Mouse (Mus musculus): Measurements from ENCODE around the gene Csnk2b. TPM values are rescaled to one million over a fixed set of nuclear protein-coding genes. Genes with fewer than 3 reads are reported as not detected.
"Not testable (repeated sequence)": the region's sequence is repeated elsewhere in the genome, so short reads cannot be mapped to it uniquely, and the experiment has no call there.

The Csnk2b gene
- total RNA-seq, 2 experiments from 2014 or later: 174 to 177 TPM

GRCm38 (mm10) chr17:35125578-35125977, 3.7 kb upstream of the Csnk2b start:
- intact Hi-C loops (cut with DNase I): no loop called here
- no peak for DNase-seq (ENCODE audit: low spot score in 2 of 2)

DNA sequence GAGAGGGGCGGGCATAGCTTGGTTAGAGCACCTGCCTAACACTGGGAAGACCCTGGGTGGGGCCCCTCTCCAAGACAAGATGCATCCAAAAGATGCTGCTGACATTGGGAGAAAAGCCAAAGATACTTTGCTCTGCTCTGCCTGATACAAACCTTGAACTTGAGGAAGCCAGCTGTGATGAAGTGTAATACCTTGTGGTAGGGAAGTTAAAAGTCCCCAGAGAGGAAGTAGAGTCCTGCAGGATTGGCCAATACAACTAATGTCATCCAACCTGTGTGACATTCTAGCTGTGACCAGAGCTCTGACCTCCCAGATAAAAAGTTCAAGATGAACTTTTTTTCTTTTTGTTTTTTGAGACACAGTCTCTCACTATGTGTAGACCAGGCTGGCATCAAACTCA, 3.2 kb upstream of the Csnk2b start:
- intact Hi-C loops (cut with DNase I): no loop called here
- no peak for DNase-seq (ENCODE audit: low spot score in 2 of 2)

DNA sequence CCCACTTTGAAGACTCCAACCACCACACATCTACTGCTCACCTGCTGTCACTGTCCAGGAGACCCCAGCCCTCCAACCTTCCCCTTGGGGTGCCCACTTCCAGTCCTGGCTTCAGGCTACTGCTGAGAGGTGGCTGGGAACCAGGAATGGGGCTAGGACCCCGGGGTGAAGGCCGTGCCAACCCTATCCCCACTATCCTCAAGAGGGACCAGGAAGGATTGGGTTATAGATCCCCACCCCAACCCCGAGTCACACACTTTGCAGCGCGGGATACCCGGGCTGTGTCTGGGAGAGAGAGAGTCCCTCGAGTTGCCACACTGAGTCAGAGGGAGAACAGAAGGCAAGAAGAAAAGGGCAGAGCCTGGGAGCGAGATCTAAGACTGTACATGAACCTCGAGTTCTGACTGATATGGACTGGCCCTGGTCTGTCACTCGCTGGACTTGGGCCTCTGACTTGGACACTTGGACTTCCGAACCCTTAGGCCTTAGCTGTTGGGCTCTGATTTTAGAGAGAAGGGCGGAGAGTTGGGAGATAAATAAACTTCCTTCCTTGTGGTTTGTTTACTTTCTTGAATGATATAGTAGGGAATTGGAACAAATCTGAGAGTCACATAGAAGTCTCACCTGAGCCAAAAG, 2.5 kb upstream of the Csnk2b start:
- DNase-seq (ENCODE audit: low spot score in 2 of 2): not testable (repeated sequence)
- intact Hi-C loops (cut with DNase I): loop anchor here (5.0 kb wide), 2 partner anchors 102 to 113 kb away; partner anchors contain the start of gene Nfkbil1

GRCm38 (mm10) chr17:35123287-35123686, 1.4 kb upstream of the Csnk2b start:
- DNase-seq (ENCODE audit: low spot score in 2 of 2): not testable (repeated sequence)

DNA sequence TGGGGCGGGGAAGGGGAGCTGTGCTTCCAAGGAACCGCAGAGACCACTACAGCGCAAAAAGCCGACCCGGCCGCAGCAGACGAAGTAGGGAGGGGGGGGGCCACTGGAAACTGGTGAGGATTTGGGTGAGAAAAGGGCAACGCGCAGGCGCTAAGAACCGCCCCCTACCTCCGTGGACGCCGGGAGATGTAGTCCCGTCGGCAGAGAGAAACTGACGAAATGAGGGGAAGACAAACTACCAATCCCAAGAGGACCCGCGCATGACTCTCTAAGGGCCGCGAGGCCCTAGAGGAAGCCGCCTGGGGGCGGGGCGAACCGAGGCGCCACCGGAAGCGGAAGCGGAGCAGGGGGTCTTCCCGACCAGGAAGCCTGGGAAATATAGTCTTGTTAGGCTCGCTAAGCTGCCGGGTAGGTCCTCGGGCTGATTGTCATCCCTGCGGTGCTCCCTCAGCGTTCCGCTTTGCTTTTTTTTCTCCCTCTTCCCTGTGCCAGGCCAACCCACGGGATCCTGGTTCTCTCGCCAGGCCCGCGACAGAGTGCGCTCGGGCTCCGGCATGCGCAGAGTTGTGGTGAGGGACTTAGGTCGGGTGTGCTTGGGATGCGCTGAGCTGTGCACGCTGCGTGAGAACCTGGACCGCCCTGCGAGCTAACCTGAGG, 582 bp downstream of the Csnk2b start, which contains the start of gene Gpank1:
Gene Gpank1, plus strand, starts transcription at position 313 of the 657 bp plus-strand sequence.
- peak; percentile 98 for DNase-seq (ENCODE audit: low spot score in 2 of 2)
- intact Hi-C loops (cut with DNase I): loop anchor here (5.0 kb wide), 2 partner anchors 99 to 116 kb away; partner anchors contain the start of gene Nfkbil1

More at GRCm38 (mm10) chr17:35123287-35123686, 1.4 kb upstream of the Csnk2b start:
- intact Hi-C loops (cut with DNase I): loop anchor here (5.0 kb wide), 2 partner anchors 101 to 114 kb away; partner anchors contain the start of gene Nfkbil1

GRCm38 (mm10) chr17:35120745-35121142, 1.1 kb downstream of the Csnk2b start:
- no peak for DNase-seq (ENCODE audit: low spot score in 2 of 2)
- intact Hi-C loops (cut with DNase I): loop anchor here (5.0 kb wide), 2 partner anchors 98 to 117 kb away; partner anchors contain the start of gene Nfkbil1

GRCm38 (mm10) chr17:35115046-35116019, 6.5 kb downstream of the Csnk2b start, which contains the start of gene Ly6g5b:
Gene Ly6g5b (minus strand): TSS chr17:35115428.
- no peak for DNase-seq (ENCODE audit: low spot score in 2 of 2)
- intact Hi-C loops (cut with DNase I): no loop called here

DNA sequence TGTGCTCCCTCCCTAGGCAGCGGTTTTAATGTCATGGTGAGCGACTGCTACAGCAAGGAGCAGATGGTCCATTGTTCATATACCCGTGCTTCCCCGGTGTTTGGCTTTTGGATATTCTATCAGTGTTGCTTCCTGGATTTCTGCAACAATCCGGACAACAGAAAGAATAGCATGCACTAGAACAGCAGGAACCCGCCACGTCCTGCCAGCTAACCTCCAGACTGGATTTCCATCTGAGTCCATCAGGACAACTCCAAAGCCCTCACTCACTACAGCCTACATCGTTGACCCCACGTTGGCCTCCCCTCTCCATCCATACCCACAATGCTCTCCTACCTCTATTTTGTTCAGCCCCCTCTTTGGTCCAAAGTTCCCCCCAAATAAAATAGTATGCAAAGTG, 10.1 kb downstream of the Csnk2b start:
- intact Hi-C loops (cut with DNase I): no loop called here
- no peak for DNase-seq (ENCODE audit: low spot score in 2 of 2)

GRCm38 (mm10) chr17:35108097-35108496, 13.8 kb downstream of the Csnk2b start, which contains the start of gene Ly6g5c:
Gene Ly6g5c (plus strand): TSS chr17:35108279.
- no peak for DNase-seq (ENCODE audit: low spot score in 2 of 2)
- intact Hi-C loops (cut with DNase I): no loop called here

- intact Hi-C loops (cut with DNase I): loop anchor here (1.0 kb wide), 1 partner anchor 85 kb away; no protein-coding TSS in a partner anchor
- DNase-seq (ENCODE audit: low spot score in 2 of 2): no peak
These were observed 15.3 kb downstream of the Csnk2b start for GRCm38 (mm10) chr17:35106522-35106921.

- intact Hi-C loops (cut with DNase I): loop anchor here (1.0 kb wide), 1 partner anchor 85 kb away; no protein-coding TSS in a partner anchor
- no peak for DNase-seq (ENCODE audit: low spot score in 2 of 2)
These were observed 16.0 kb downstream of the Csnk2b start for GRCm38 (mm10) chr17:35105740-35106389.

GRCm38 (mm10) chr17:35104754-35105153, 17.1 kb downstream of the Csnk2b start:
- DNase-seq (ENCODE audit: low spot score in 2 of 2): no peak
- intact Hi-C loops (cut with DNase I): no loop called here

DNA sequence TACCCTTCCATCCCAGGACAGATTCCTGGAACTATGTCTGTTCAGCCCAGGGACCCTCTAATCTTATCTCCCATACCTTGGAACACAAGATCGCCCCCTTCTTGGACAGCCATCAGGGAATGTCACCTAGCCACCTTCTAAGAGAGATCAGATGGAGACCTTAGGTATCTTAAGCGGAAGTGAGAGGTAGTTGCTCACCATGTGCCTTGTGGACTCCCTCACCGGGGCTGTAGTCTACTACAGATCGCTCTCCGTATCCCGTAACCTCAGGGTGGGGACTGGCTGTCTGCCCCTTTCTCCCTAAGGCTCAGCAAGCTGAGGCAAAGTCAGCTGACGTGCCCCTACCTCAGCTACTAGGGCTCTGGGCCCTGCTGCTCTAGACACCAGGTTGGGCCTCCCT, 17.8 kb downstream of the Csnk2b start:
- intact Hi-C loops (cut with DNase I): no loop called here
- no peak for DNase-seq (ENCODE audit: low spot score in 2 of 2)

DNA sequence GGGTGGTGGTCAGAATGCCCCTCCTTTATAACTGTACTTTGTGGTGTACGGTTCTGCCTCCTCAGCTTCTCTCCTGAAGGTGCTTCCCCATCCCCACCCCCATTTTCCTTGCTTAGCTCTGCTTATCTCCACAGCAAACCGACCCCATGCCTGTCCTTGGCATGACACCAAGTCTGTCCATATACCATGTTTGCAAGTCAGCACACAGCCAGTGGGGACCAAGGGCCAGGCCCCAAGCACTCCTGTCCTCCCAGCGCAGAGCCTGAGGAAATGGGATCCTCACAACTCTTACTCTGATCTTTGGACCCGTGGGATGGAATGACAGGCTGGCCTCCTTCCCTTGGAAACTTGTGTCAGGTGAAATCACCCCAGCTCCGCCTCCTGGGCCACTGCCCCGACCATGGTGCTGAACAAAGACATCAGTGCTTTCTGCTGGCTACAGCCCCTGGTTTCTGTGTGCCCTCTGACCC, 18.6 kb downstream of the Csnk2b start:
- intact Hi-C loops (cut with DNase I): no loop called here
- DNase-seq (ENCODE audit: low spot score in 2 of 2): no peak

- intact Hi-C loops (cut with DNase I): no loop called here
- no peak for DNase-seq (ENCODE audit: low spot score in 2 of 2)
These were observed 19.6 kb downstream of the Csnk2b start for GRCm38 (mm10) chr17:35102299-35102698.

DNA sequence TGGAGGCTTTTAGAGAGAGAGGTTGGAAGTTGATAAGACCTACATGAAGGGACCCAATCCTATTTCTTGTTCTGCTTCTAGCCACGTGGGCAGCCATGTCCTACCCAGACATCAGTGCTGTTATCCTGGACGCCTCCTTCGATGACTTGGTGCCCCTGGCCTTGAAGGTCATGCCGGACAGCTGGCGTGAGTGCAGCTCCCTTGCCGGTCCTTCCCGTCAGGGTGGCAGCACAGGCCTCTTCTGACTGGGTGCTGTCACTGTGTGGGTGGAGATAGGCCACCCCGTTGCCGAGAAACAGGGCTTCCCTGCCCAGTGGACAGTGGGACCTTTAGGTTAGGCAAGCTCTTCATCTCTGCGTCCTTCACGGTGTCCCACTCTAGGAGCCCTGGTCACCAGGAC, 20.7 kb downstream of the Csnk2b start:
- intact Hi-C loops (cut with DNase I): no loop called here

DNA sequence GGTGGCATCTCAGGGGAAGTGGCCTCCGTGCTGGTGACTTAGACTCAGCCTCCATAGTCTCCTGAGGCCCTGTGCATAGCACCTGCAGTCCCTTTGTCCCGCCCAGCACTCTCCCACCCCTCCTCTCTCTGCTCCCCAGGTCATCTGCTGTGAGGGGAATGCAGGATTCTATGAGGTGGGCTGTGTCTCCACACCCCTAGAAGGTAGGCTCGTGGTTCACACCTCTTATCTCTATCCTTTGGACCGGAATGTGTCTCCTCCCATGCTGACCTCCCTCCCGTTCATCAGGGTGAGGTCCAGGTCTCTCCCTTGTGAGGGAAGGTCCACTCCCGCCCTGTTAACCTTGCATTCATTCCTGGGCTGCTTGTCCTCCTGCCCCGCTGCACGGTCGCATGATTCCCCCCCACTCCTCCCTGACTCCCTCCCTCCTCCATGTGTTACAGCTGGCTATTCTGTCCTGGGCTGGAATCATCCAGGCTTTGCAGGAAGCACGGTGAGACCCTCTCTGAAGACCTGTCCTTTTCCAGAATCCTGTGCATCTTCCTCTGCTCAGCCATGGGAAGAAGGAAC, 21.6 kb downstream of the Csnk2b start:
- DNase-seq (ENCODE audit: low spot score in 2 of 2): no peak
- intact Hi-C loops (cut with DNase I): no loop called here

More for the DNA sequence above, 20.7 kb downstream of the Csnk2b start:
- DNase-seq (ENCODE audit: low spot score in 2 of 2): no peak

DNA sequence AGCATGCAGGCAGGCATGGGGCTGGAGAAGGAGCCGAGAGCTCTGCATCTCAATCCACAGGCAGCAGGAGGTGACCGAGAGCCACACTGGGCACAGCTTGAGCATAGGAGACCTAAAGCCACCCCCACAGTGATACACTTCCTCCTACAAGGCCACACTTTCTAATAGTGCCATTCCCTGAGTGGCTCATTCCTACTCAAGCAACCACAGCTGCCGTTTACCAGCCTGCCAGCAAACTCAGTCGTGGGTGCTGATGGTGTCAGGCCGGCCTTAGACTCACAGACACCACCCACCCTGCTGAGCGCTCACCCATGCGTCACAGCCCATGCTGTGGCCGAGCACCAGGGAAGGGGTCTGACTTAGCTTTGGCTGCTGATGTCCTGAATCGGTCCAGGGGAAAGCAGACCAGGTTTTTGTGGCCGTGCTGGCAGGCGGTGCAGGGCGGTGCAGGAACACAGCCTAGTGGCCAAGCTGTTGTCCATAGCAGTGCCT, 24.6 kb downstream of the Csnk2b start:
- intact Hi-C loops (cut with DNase I): no loop called here
- peak; percentile 59 to 60 for DNase-seq (ENCODE audit: low spot score in 2 of 2)

Measured in left cerebral cortex, postnatal 36 days (tissue).